Mouse (Mus musculus): ENCODE results near the gene Zfp629. TPM values are rescaled to one million over a fixed set of nuclear protein-coding genes. Genes with fewer than 3 reads are reported as not detected.

The Zfp629 gene
- polyA plus RNA-seq, 1 experiment = 44.4 TPM

DNA sequence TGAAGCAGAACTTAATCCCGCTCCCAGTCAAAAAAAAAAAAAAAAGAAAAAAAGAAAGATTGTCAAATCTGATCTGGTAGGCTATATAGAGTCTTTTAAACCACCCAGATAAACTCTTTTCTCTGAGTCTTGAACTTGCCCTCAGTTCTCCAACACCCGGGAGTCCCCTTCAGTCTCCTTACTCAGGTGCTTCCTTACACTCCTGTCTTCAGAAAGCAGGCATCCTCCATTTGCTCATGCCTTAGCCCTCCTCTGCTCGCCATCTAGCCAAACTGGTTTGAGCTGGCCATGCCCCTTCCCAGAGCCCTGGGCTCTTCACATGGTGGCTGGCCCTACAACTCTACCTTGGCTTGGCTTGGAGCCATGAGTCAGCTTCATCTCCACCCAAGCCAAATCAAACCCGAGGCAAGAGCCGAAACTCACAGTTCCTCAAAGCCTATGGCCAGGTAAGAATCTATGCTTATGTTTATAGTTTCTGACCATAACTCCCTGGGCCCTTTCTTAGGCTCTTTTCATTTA lies 54.2 kb downstream of the Zfp629 start, which contains the start of gene Tmem265:
Gene Tmem265, plus strand, starts transcription at position 51 of the 519 bp plus-strand sequence.
- DNase-seq (ENCODE audit: low read depth) = no peak
- TF ChIP-seq POLR2A (IDR thresholded peaks at IDR 0.05; ENCODE audit: borderline replicate concordance, extremely low read depth, insufficient read depth, insufficient read length, poor library complexity, severe bottlenecking) (no peak), CTCF (IDR thresholded peaks at IDR 0.05; ENCODE audit: borderline replicate concordance, extremely low read depth, insufficient read depth, insufficient read length) (no peak)

DNA sequence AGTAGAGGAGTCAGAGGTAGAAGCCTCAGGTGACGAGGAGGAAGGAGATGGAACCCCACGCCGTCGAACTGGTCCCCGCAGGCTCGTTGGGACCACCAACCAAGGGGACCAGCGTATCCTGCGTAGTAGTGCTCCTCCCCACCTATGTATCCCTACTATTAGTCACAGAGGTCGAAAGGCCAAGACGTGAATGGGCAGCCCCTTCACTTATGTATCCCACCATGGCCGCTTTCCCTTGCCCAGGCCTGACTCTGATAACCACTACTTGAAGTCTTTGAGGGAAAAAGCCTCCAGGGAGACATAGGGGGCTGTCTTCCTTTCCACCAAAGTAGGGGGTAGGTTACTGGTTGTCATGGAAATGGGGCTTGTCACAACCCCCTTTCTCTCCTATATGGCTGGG lies 55.0 kb downstream of the Zfp629 start:
- no peak for TF ChIP-seq POLR2A (IDR thresholded peaks at IDR 0.05; ENCODE audit: borderline replicate concordance, extremely low read depth, insufficient read depth, insufficient read length, poor library complexity, severe bottlenecking)
- TF ChIP-seq CTCF (IDR thresholded peaks at IDR 0.05; ENCODE audit: borderline replicate concordance, extremely low read depth, insufficient read depth, insufficient read length) = no peak

More for the DNA sequence above, 55.0 kb downstream of the Zfp629 start:
- no peak for DNase-seq (ENCODE audit: low read depth)

Other genes starting within 250 kb of the Zfp629 start
- gene Zfp747, start 239.7 kb downstream of the Zfp629 start, polyA plus RNA-seq (2012; rRNA removed) = 7.6 and 7.8 TPM in 2 replicates
- 4.5 and 4.9 TPM in 2 replicates for gene 9130019O22Rik, start 228.6 kb downstream of the Zfp629 start, polyA plus RNA-seq (2012; rRNA removed)
- 8.9 and 11.0 TPM in 2 replicates for gene E430018J23Rik, start 222.2 kb downstream of the Zfp629 start, polyA plus RNA-seq (2012; rRNA removed)
- gene Zfp764, start 209.0 kb downstream of the Zfp629 start, polyA plus RNA-seq (2012; rRNA removed) = 4.4 and 5.5 TPM in 2 replicates
- gene Zfp688, start 193.7 kb downstream of the Zfp629 start, polyA plus RNA-seq (2012; rRNA removed) = 21.0 and 28.2 TPM in 2 replicates
- gene Zfp689, start 166.6 kb downstream of the Zfp629 start, polyA plus RNA-seq (2012; rRNA removed) = 14.0 and 14.5 TPM in 2 replicates
- 73.5 and 104 TPM in 2 replicates for gene Prr14, start 156.2 kb downstream of the Zfp629 start, polyA plus RNA-seq (2012; rRNA removed)
- gene Fbrs, start 136.6 kb downstream of the Zfp629 start, polyA plus RNA-seq (2012; rRNA removed) = 20.6 and 47.0 TPM in 2 replicates
- 18.6 and 44.1 TPM in 2 replicates for gene Srcap, start 103.8 kb downstream of the Zfp629 start, polyA plus RNA-seq (2012; rRNA removed)
- gene Gm42715, start 96.2 kb downstream of the Zfp629 start, polyA plus RNA-seq (2012; rRNA removed) = 15.5 and 19.2 TPM in 2 replicates
- 2.0 and 3.2 TPM in 2 replicates for gene Tmem265, start 54.4 kb downstream of the Zfp629 start, polyA plus RNA-seq (2012; rRNA removed)
- gene Phkg2, start 42.5 kb downstream of the Zfp629 start, polyA plus RNA-seq (2012; rRNA removed) = 108 and 126 TPM in 2 replicates
- 11.9 and 16.0 TPM in 2 replicates for gene Ccdc189, start 27.2 kb downstream of the Zfp629 start, polyA plus RNA-seq (2012; rRNA removed)
- gene Rnf40, start 27.0 kb downstream of the Zfp629 start, polyA plus RNA-seq (2012; rRNA removed) = 50.4 and 56.0 TPM in 2 replicates
- 51.0 and 78.6 TPM in 2 replicates for gene Bcl7c, start 93.1 kb upstream of the Zfp629 start, polyA plus RNA-seq (2012; rRNA removed)
- 8.0 and 12.2 TPM in 2 replicates for gene Ctf1, start 96.9 kb upstream of the Zfp629 start, polyA plus RNA-seq (2012; rRNA removed)
- not detected in 2 replicates for gene Ctf2, start 116.4 kb upstream of the Zfp629 start, polyA plus RNA-seq (2012; rRNA removed)
- 138 and 171 TPM in 2 replicates for gene Fbxl19, start 128.7 kb upstream of the Zfp629 start, polyA plus RNA-seq (2012; rRNA removed)
- 9.3 and 11.2 TPM in 2 replicates for gene Orai3, start 154.0 kb upstream of the Zfp629 start, polyA plus RNA-seq (2012; rRNA removed)
- gene Setd1a, start 160.9 kb upstream of the Zfp629 start, polyA plus RNA-seq (2012; rRNA removed) = 8.9 and 23.2 TPM in 2 replicates
- not detected in 2 replicates for gene Gm49388, start 169.8 kb upstream of the Zfp629 start, polyA plus RNA-seq (2012; rRNA removed)
- 13.8 and 14.2 TPM in 2 replicates for gene Hsd3b7, start 184.8 kb upstream of the Zfp629 start, polyA plus RNA-seq (2012; rRNA removed)
- gene Stx4a, start 208.5 kb upstream of the Zfp629 start, polyA plus RNA-seq (2012; rRNA removed) = 35.3 and 36.0 TPM in 2 replicates
- 79.9 and 128 TPM in 2 replicates for gene Stx1b, start 208.8 kb upstream of the Zfp629 start, polyA plus RNA-seq (2012; rRNA removed)